ENCODE assay signal across 9 mouse cellular contexts in genomic region chr17:75005281-75005684, GRCm38 (mm10). TPM values are rescaled to one million over a fixed set of nuclear protein-coding genes. Genes with fewer than 3 reads are reported as not detected.
DNase-seq lines count a peak whose midpoint lies in the region; ATAC-seq and TF ChIP-seq lines count a peak whose summit lies in the region.
"Had no signal": no experiment of that assay in that cellular context is flagged by ENCODE, and none has a peak within 500 bp of the region (broad histone marks: within the 10 kb centered on the region; RNA-seq: fewer than 3 reads in every experiment).

Ltbp1 (plus strand) TSS chr17:75005568.

- peak; percentile 25 for DNase-seq in layer of hippocampus, adult 11-12 months (ENCODE audit: low spot score)
- DNase-seq in layer of hippocampus, adult 9-10 months (ENCODE audit: low spot score), result no peak
- peak; percentile 84 for DNase-seq in embryo, embryonic 9.5 days (ENCODE audit: extremely low spot score)
- peak; percentile 84 to 86 for DNase-seq in heart, adult 18-20 months

- peak within 1 kb of the TSS; percentile 78 for H3K4me3 ChIP-seq in intestine, postnatal 0 days (ENCODE audit: low read depth, low read length)
- H3K4me3 ChIP-seq in limb, embryonic 15.5 days, result peak within 1 kb of the TSS; percentile 92
- peak within 1 kb of the TSS; percentile 86 for H3K4me3 ChIP-seq in midbrain, embryonic 13.5 days (replicated peaks)
- peak within 1 kb of the TSS; percentile 90 for H3K4me3 ChIP-seq in stomach, embryonic 15.5 days (replicated peaks)

- H3K9ac ChIP-seq in intestine, postnatal 0 days (ENCODE audit: low read depth, low read length), result peak within 1 kb of the TSS; percentile 50
- H3K9ac ChIP-seq in limb, embryonic 15.5 days, result peak within 1 kb of the TSS; percentile 87
- peak within 1 kb of the TSS; percentile 78 for H3K9ac ChIP-seq in midbrain, embryonic 13.5 days (replicated peaks)
- H3K9ac ChIP-seq in stomach, embryonic 15.5 days, result peak within 1 kb of the TSS; percentile 82

- peak; percentile 66 for ATAC-seq in intestine, postnatal 0 days
- ATAC-seq in limb, embryonic 15.5 days (ENCODE audit: insufficient number of reproducible peaks, low FRiP score, low TSS enrichment, low read depth), result peak; percentile 78
- ATAC-seq in midbrain, embryonic 13.5 days, result peak; percentile 81
- ATAC-seq in stomach, embryonic 15.5 days (ENCODE audit: insufficient read depth, low FRiP score, low read depth), result peak; percentile 81

- peaks cover 13% of the 10 kb centered on the region for H3K27me3 ChIP-seq in intestine, postnatal 0 days (replicated peaks; ENCODE audit: control insufficient read depth, insufficient read depth, low read length)
- no peaks in the 10 kb centered on the region for H3K27me3 ChIP-seq in limb, embryonic 15.5 days
- peaks cover 11% of the 10 kb centered on the region; the same call in 1 of the 2 replicates for H3K27me3 ChIP-seq in midbrain, embryonic 13.5 days
- H3K27me3 ChIP-seq in stomach, embryonic 15.5 days (replicated peaks), result no peaks in the 10 kb centered on the region

- no peaks in the 10 kb centered on the region for H3K36me3 ChIP-seq in intestine, postnatal 0 days (ENCODE audit: control insufficient read depth, insufficient read depth)
- peaks cover 7% of the 10 kb centered on the region; the same call in 1 of the 2 replicates for H3K36me3 ChIP-seq in limb, embryonic 15.5 days
- H3K36me3 ChIP-seq in midbrain, embryonic 13.5 days, result no peaks in the 10 kb centered on the region
- no peaks in the 10 kb centered on the region for H3K36me3 ChIP-seq in stomach, embryonic 15.5 days
- H3K36me3 ChIP-seq: G1E had no signal

- H3K4me1 ChIP-seq in intestine, postnatal 0 days (replicated peaks; ENCODE audit: control insufficient read depth, insufficient read depth, low read length), result no peaks in the 10 kb centered on the region
- peaks cover 27% of the 10 kb centered on the region for H3K4me1 ChIP-seq in limb, embryonic 15.5 days
- H3K4me1 ChIP-seq in midbrain, embryonic 13.5 days (replicated peaks), result peaks cover 9% of the 10 kb centered on the region
- H3K4me1 ChIP-seq in stomach, embryonic 15.5 days, result 0 out of 2 replicates have a peak, but pooled peaks cover 6% of the 10 kb centered on the region

- no peaks in the 10 kb centered on the region for H3K9me3 ChIP-seq in intestine, postnatal 0 days (ENCODE audit: control insufficient read depth)
- H3K9me3 ChIP-seq in limb, embryonic 15.5 days, result no peaks in the 10 kb centered on the region
- no peaks in the 10 kb centered on the region for H3K9me3 ChIP-seq in midbrain, embryonic 13.5 days
- H3K9me3 ChIP-seq in stomach, embryonic 15.5 days, result no peaks in the 10 kb centered on the region

- H3K4me2 ChIP-seq in intestine, postnatal 0 days (replicated peaks; ENCODE audit: low read depth), result peak within 1 kb of the TSS; percentile 99
- H3K4me2 ChIP-seq in limb, embryonic 15.5 days, result peak within 1 kb of the TSS; percentile 80
- peak within 1 kb of the TSS; percentile 100 for H3K4me2 ChIP-seq in midbrain, embryonic 13.5 days (replicated peaks)
- H3K4me2 ChIP-seq in stomach, embryonic 15.5 days, result peak within 1 kb of the TSS; percentile 95

- peak within 1 kb of the TSS; percentile 71 for H3K27ac ChIP-seq in intestine, postnatal 0 days (ENCODE audit: low read depth, low read length)
- H3K27ac ChIP-seq in limb, embryonic 15.5 days, result peak within 1 kb of the TSS; percentile 97
- H3K27ac ChIP-seq in midbrain, embryonic 13.5 days, result peak within 1 kb of the TSS; percentile 60; the same call in 1 of the 2 replicates
- H3K27ac ChIP-seq in stomach, embryonic 15.5 days, result peak within 1 kb of the TSS; percentile 95

- WGBS in intestine, postnatal 0 days, result under 1% methylated on average over 24 of the region's 27 CpGs
- under 1% methylated on average over 25 of the region's 27 CpGs for WGBS in limb, embryonic 15.5 days
- under 1% methylated on average over 27 of the region's 27 CpGs for WGBS in midbrain, embryonic 13.5 days
- WGBS in stomach, embryonic 15.5 days, result under 1% methylated on average over 27 of the region's 27 CpGs

- TF ChIP-seq CTCF in intestine, postnatal 0 days (IDR thresholded peaks at IDR 0.05; ENCODE audit: low read depth), result no peak

RNA-seq across cellular contexts. Expression of gene Ltbp1, which starts in this region (rescaled TPM):
- 10 to 100 TPM; 38.5 to 43.3 TPM for total RNA-seq in heart, adult 18-20 months (2021)
- 8.1 and 8.5 TPM in 2 replicates for polyA plus RNA-seq in intestine, postnatal 0 days (2015; fragmentation: Nextera tagmentation; extraction: Ambion mirVana)
- 65.8 and 78.6 TPM in 2 replicates for polyA plus RNA-seq in limb, embryonic 15.5 days (2015; fragmentation: Nextera tagmentation; extraction: Ambion mirVana)
- 2.6 and 2.7 TPM in 2 replicates for polyA plus RNA-seq in midbrain, embryonic 13.5 days (2015; fragmentation: Nextera tagmentation; extraction: Ambion mirVana)
- 26.1 and 27.8 TPM in 2 replicates for polyA plus RNA-seq in stomach, embryonic 15.5 days (2015; fragmentation: Nextera tagmentation; extraction: Ambion mirVana)
- polyA plus RNA-seq: G1E had no signal
